ENCODE assay signal across 15 mouse cellular contexts in the genomic region with DNA sequence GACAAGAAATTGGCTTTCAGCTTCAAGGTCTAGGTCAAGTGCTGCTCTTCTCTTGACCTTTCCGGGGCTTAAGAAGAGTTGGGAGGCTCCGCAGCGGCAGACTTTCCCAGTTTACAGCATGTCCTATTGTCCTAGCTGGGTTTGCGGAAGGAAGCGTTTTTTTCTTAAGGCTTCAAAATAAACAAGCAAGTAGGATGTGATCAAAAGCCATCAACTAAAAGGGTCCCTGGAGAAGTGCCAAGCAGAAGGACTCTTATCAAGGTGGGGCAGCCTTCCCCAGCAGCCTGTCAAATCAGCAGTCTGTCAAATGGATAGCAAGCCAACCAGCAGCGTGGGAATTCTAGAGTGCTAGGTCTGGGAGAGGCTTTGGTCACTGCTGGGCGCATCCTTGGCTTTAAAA.
A peak's percentile ranks its signal among the peaks of the same experiment; 100 is the strongest.
DNase-seq lines count a peak whose midpoint lies in the region; ATAC-seq lines count a peak whose summit lies in the region.
"Had no signal": no experiment of that assay in that cellular context is flagged by ENCODE, and none has a peak within 500 bp of the region (broad histone marks: within the 10 kb centered on the region; RNA-seq: fewer than 3 reads in every experiment).

No protein-coding gene starts in this region.

- H3K4me2 ChIP-seq in kidney, embryonic 15.5 days = no peak overlapping the region
- H3K4me2 ChIP-seq: limb, embryonic 12.5 days; midbrain, embryonic 12.5 days had no signal

- H3K4me3 ChIP-seq in kidney, embryonic 15.5 days (replicated peaks) = no peak overlapping the region
- H3K4me3 ChIP-seq: erythroblast, embryonic 14.5 days; limb, embryonic 12.5 days; midbrain, embryonic 12.5 days had no signal

- ATAC-seq in kidney, embryonic 15.5 days (replicated peaks; ENCODE audit: low FRiP score) = no peak
- ATAC-seq: forebrain, embryonic 16.5 days; intestine, postnatal 0 days had no signal

- H3K27me3 ChIP-seq in kidney, embryonic 15.5 days = no peaks in the 10 kb centered on the region
- H3K27me3 ChIP-seq: limb, embryonic 12.5 days; midbrain, embryonic 12.5 days had no signal

- H3K9ac ChIP-seq in kidney, embryonic 15.5 days = no peak overlapping the region
- H3K9ac ChIP-seq: limb, embryonic 12.5 days; midbrain, embryonic 12.5 days had no signal

- no peaks in the 10 kb centered on the region for H3K4me1 ChIP-seq in kidney, embryonic 15.5 days

- H3K27ac ChIP-seq in kidney, embryonic 15.5 days = no peak overlapping the region
- H3K27ac ChIP-seq: limb, embryonic 12.5 days; midbrain, embryonic 12.5 days had no signal

- no peaks in the 10 kb centered on the region for H3K36me3 ChIP-seq in kidney, embryonic 15.5 days
- H3K36me3 ChIP-seq: limb, embryonic 12.5 days; midbrain, embryonic 12.5 days had no signal

- DNase-seq in kidney, adult 11 months = peak; percentile 36
- DNase-seq in heart, adult 9 months (ENCODE audit: low spot score in 2 of 2) = peak; percentile 44 to 66
- peak; percentile 37 for DNase-seq in kidney, postnatal 10 days
- peak; percentile 90 for DNase-seq in lung, postnatal 36 days
- DNase-seq in c-Kit-positive CD71-positive TER-119-positive erythroid progenitor cells, embryonic 14.5 days (ENCODE audit: low spot score) = no peak
- no peak for DNase-seq in cerebellum, postnatal 25 days
- DNase-seq: cerebellum, adult 8-10 months; gastrocnemius, postnatal 36 days; thymus, adult 18-20 months had no signal

- WGBS in kidney, embryonic 15.5 days = 74% methylated on average over 7 of the region's 7 CpGs

- no peaks in the 10 kb centered on the region for H3K9me3 ChIP-seq in kidney, embryonic 15.5 days (replicated peaks)
- H3K9me3 ChIP-seq: limb, embryonic 12.5 days; midbrain, embryonic 12.5 days had no signal

Comparison
In these comparisons a context has a peak if more than half of its experiments do, and no peak if none do; other contexts are left out.
1. DNase-seq: peak in kidney, adult 11 months (single experiment), heart, adult 9 months (2 of 2), kidney, postnatal 10 days (single experiment) and lung, postnatal 36 days (single experiment); none in c-Kit-positive CD71-positive TER-119-positive erythroid progenitor cells, embryonic 14.5 days (single experiment) and cerebellum, postnatal 25 days (0 of 2).